Mouse (Mus musculus) lung, postnatal 0 days (tissue): ENCODE results near the gene Tcp11l2. TPM values are rescaled to one million over a fixed set of nuclear protein-coding genes. Genes with fewer than 3 reads are reported as not detected.

Experiments used
- ATAC-seq: fragments of 200-750 bp; cut with Nextera tagmentation; 2 replicates; pipeline ENCODE4 v1.8.0; 2017; ENCODE audit warnings: moderate library complexity
- DNase-seq: peaks from one replicate; pipeline ENCODE4 v3.0.0-alpha.2; 2016; ENCODE audit warnings: low spot score
- H3K27ac ChIP-seq: fragments of 300-500 bp; sonication (generic); 2 replicates; pipeline ENCODE4 v1.5.1; 2014; ENCODE audit warnings: antibody characterized with exemption, mild to moderate bottlenecking, low read length, mixed read lengths
- H3K27me3 ChIP-seq: fragments of 300-500 bp; sonication (generic); replicated peaks from 2 replicates; pipeline ENCODE4 v1.6.1; 2014; ENCODE audit warnings: low read length, mixed read lengths; ENCODE audit not compliant: insufficient read depth
- H3K36me3 ChIP-seq: fragments of 300-500 bp; sonication (generic); 2 replicates; pipeline ENCODE4 v1.6.1; 2014; ENCODE audit warnings: low read length, mixed read lengths; ENCODE audit not compliant: insufficient read depth
- H3K4me1 ChIP-seq: fragments of 300-500 bp; sonication (generic); 2 replicates; pipeline ENCODE4 v1.6.1; 2014; ENCODE audit warnings: antibody characterized with exemption, low read depth, low read length, mixed read lengths; ENCODE audit not compliant: insufficient read depth
- H3K4me2 ChIP-seq: fragments of 300-500 bp; sonication (generic); replicated peaks from 2 replicates; pipeline ENCODE4 v1.6.1; 2014; ENCODE audit warnings: low read depth, mild to moderate bottlenecking, low read length, moderate library complexity, mixed read lengths
- H3K4me3 ChIP-seq: fragments of 300-500 bp; sonication (generic); 2 replicates; pipeline ENCODE4 v1.5.1; 2014; ENCODE audit warnings: low read depth, low read length
- H3K9ac ChIP-seq: fragments of 300-500 bp; sonication (generic); replicated peaks from 2 replicates; pipeline ENCODE4 v1.6.1; 2014; ENCODE audit warnings: low read depth, mild to moderate bottlenecking
- H3K9me3 ChIP-seq: fragments of 300-500 bp; sonication (generic); 2 replicates; pipeline ENCODE4 v1.6.1; 2016; ENCODE audit warnings: low read length, mixed read lengths
- CTCF ChIP-seq: IDR thresholded peaks from 2 replicates; pipeline ENCODE4 v1.5.1; 2016; ENCODE audit warnings: antibody characterized with exemption, mild to moderate bottlenecking
- EP300 ChIP-seq: IDR thresholded peaks from 2 replicates; pipeline ENCODE4 v1.6.1; 2016; ENCODE audit warnings: antibody characterized with exemption, mild to moderate bottlenecking, control low read depth
- WGBS: fragments of 180-500 bp; shearing (Covaris S2); extraction: QIAGEN DNeasy Blood & Tissue Kit; methylation state at CpG from one replicate; pipeline ENCODE4 v1.1.7; 2014; 5-methylcytosine and 5-hydroxymethylcytosine counted together
- polyA plus RNA-seq: library from polyadenylated mRNA; unstranded; fragments of >200 nt; fragmentation: Nextera tagmentation; extraction: Ambion mirVana; gene quantifications from 2 replicates; pipeline ENCODE4 v1.2.1, GENCODE M21; 2015

Tcp11l2 gene
- 73.8 and 73.9 TPM in 2 replicates for polyA plus RNA-seq

- TF ChIP-seq CTCF = peak; percentile 51
- no peak; the same call in 1 of the 2 replicates for TF ChIP-seq EP300
- H3K9me3 ChIP-seq = no peaks in the 10 kb centered on the region
- DNase-seq = peak; percentile 98
- H3K27me3 ChIP-seq = no peaks in the 10 kb centered on the region
- ATAC-seq = peak; percentile 97
- H3K27ac ChIP-seq = peak within 1 kb of the TSS; percentile 98
- no peaks in the 10 kb centered on the region for H3K36me3 ChIP-seq
- WGBS = 1% methylated on average over 46 of the region's 46 CpGs
- H3K9ac ChIP-seq = peak within 1 kb of the TSS; percentile 87
- H3K4me1 ChIP-seq = peaks cover 21% of the 10 kb centered on the region; the same call in 1 of the 2 replicates
- H3K4me2 ChIP-seq = peak within 1 kb of the TSS; percentile 75
- H3K4me3 ChIP-seq = peak within 1 kb of the TSS; percentile 97
These were observed at the start of gene Tcp11l2 for GRCm38 (mm10) chr10:84576395-84577070. TSS of gene Tcp11l2 (plus strand) at chr10:84576626.

- TF ChIP-seq EP300 = no peak
- TF ChIP-seq CTCF = no peak
- Histone ChIP-seq H3K27me3 (no peaks in the 10 kb centered on the region), H3K27ac (no peak overlapping the region), H3K36me3 (peaks cover 10% of the 10 kb centered on the region; the same call in 1 of the 2 replicates), H3K4me1 (peaks cover 11% of the 10 kb centered on the region; the same call in 1 of the 2 replicates), H3K9me3 (no peaks in the 10 kb centered on the region), H3K4me3 (no peak overlapping the region), H3K9ac (no peak overlapping the region), H3K4me2 (no peak overlapping the region)
- ATAC-seq (no peak), DNase-seq (no peak)
- WGBS = 73% methylated on average over 5 of the region's 5 CpGs
These were observed 49.4 kb upstream of the Tcp11l2 start for GRCm38 (mm10) chr10:84527070-84527469.

- Histone ChIP-seq H3K4me3 (no peak overlapping the region), H3K36me3 (peaks cover 10% of the 10 kb centered on the region; the same call in 1 of the 2 replicates), H3K4me1 (peaks cover 14% of the 10 kb centered on the region; the same call in 1 of the 2 replicates), H3K9me3 (no peaks in the 10 kb centered on the region), H3K27me3 (no peaks in the 10 kb centered on the region), H3K9ac (no peak overlapping the region), H3K27ac (no peak overlapping the region), H3K4me2 (no peak overlapping the region)
- TF ChIP-seq CTCF = no peak
- no peak for TF ChIP-seq EP300
- 78% methylated on average over 12 of the region's 12 CpGs for WGBS
- ATAC-seq (no peak), DNase-seq (no peak)
These were observed 48.8 kb upstream of the Tcp11l2 start for GRCm38 (mm10) chr10:84527631-84528030.

GRCm38 (mm10) chr10:84530388-84530787 is 46.0 kb upstream of the Tcp11l2 start:
- peak; percentile 55 for DNase-seq
- no peak for ATAC-seq
- peaks cover 10% of the 10 kb centered on the region; the same call in 1 of the 2 replicates for H3K36me3 ChIP-seq
- no peak overlapping the region for H3K4me3 ChIP-seq
- H3K4me2 ChIP-seq = no peak overlapping the region
- no peaks in the 10 kb centered on the region for H3K9me3 ChIP-seq
- no peak overlapping the region for H3K27ac ChIP-seq
- H3K4me1 ChIP-seq = peaks cover 26% of the 10 kb centered on the region
- TF ChIP-seq EP300 (no peak), CTCF (no peak)
- H3K9ac ChIP-seq = no peak overlapping the region
- H3K27me3 ChIP-seq = no peaks in the 10 kb centered on the region
- WGBS = 54% methylated on average over 8 of the region's 8 CpGs

GRCm38 (mm10) chr10:84531576-84531975 is 44.9 kb upstream of the Tcp11l2 start:
- WGBS = 75% methylated on average over 4 of the region's 4 CpGs
- peaks cover 26% of the 10 kb centered on the region for H3K4me1 ChIP-seq
- DNase-seq (no peak), ATAC-seq (no peak)
- no peaks in the 10 kb centered on the region for H3K9me3 ChIP-seq
- TF ChIP-seq CTCF (no peak), EP300 (no peak)
- no peaks in the 10 kb centered on the region for H3K27me3 ChIP-seq
- H3K4me2 ChIP-seq = peak overlapping the region; percentile 85
- H3K27ac ChIP-seq = peak overlapping the region; percentile 90
- no peak overlapping the region for H3K9ac ChIP-seq
- H3K36me3 ChIP-seq = peaks cover 10% of the 10 kb centered on the region; the same call in 1 of the 2 replicates
- H3K4me3 ChIP-seq = peak overlapping the region; percentile 16; the same call in 1 of the 2 replicates

- ATAC-seq = peak; percentile 69
These were observed 44.1 kb upstream of the Tcp11l2 start for GRCm38 (mm10) chr10:84532191-84532889.

More at GRCm38 (mm10) chr10:84532191-84532889, 44.1 kb upstream of the Tcp11l2 start:
- Histone ChIP-seq H3K27ac (peak overlapping the region; percentile 90), H3K4me2 (peak overlapping the region; percentile 85), H3K9ac (no peak overlapping the region; the same call in 1 of the 2 replicates), H3K27me3 (no peaks in the 10 kb centered on the region), H3K36me3 (peaks cover 10% of the 10 kb centered on the region; the same call in 1 of the 2 replicates), H3K9me3 (no peaks in the 10 kb centered on the region), H3K4me3 (peak overlapping the region; percentile 67; the same call in 1 of the 2 replicates), H3K4me1 (peaks cover 26% of the 10 kb centered on the region)
- DNase-seq = peak; percentile 97
- TF ChIP-seq CTCF (no peak), EP300 (peak; percentile 56)
- WGBS = 18% methylated on average over 16 of the region's 16 CpGs
